Mouse (Mus musculus) liver, embryonic 14.5 days (tissue): Measurements from ENCODE around the gene Tubb3.

Experiments used
- CTCF ChIP-seq: IDR thresholded peaks from 2 replicates; pipeline ENCODE4 v1.5.1; 2016; ENCODE audit warnings: antibody characterized with exemption, low read depth, control low read depth
- EP300 ChIP-seq: IDR thresholded peaks from 2 replicates; pipeline ENCODE4 v1.6.1; 2016; ENCODE audit warnings: antibody characterized with exemption, low read depth

- peak; percentile 60 for TF ChIP-seq CTCF
- TF ChIP-seq EP300: peak; percentile 53
Observed at GRCm38 (mm10) chr8:123415967-123416943, 5.0 kb downstream of the Tubb3 start.
